Mouse (Mus musculus) midbrain, embryonic 13.5 days (tissue): ENCODE data around the gene Itpr2. TPM values are rescaled to one million over a fixed set of nuclear protein-coding genes. Genes with fewer than 3 reads are reported as not detected.

ENCODE experiments used
- ATAC-seq: fragments of 200-750 bp; cut with Nextera tagmentation; 2 replicates; pipeline ENCODE4 v1.8.0; 2017; ENCODE audit warnings: mild to moderate bottlenecking, moderate TSS enrichment, moderate library complexity
- H3K27ac ChIP-seq: fragments of 300-500 bp; sonication (generic); 2 replicates; pipeline ENCODE4 v1.5.1; 2015; ENCODE audit warnings: inconsistent platforms, mild to moderate bottlenecking, moderate library complexity
- H3K27me3 ChIP-seq: fragments of 300-500 bp; sonication (generic); 2 replicates; pipeline ENCODE4 v1.6.1; 2015; ENCODE audit warnings: mild to moderate bottlenecking, inconsistent platforms
- H3K36me3 ChIP-seq: fragments of 300-500 bp; sonication (generic); 2 replicates; pipeline ENCODE4 v1.6.1; 2015; ENCODE audit warnings: mild to moderate bottlenecking, inconsistent platforms
- H3K4me1 ChIP-seq: fragments of 300-500 bp; sonication (generic); replicated peaks from 2 replicates; pipeline ENCODE4 v1.6.1; 2015; ENCODE audit warnings: inconsistent platforms
- H3K4me2 ChIP-seq: fragments of 300-500 bp; sonication (generic); replicated peaks from 2 replicates; pipeline ENCODE4 v1.6.1; 2015; ENCODE audit warnings: moderate library complexity, mild to moderate bottlenecking, inconsistent platforms
- H3K4me3 ChIP-seq: fragments of 300-500 bp; sonication (generic); replicated peaks from 2 replicates; pipeline ENCODE4 v1.5.1; 2015; ENCODE audit warnings: mild to moderate bottlenecking, inconsistent platforms
- H3K9ac ChIP-seq: fragments of 300-500 bp; sonication (generic); replicated peaks from 2 replicates; pipeline ENCODE4 v1.6.1; 2015; ENCODE audit warnings: mild to moderate bottlenecking, inconsistent platforms
- H3K9me3 ChIP-seq: fragments of 300-500 bp; sonication (generic); 2 replicates; pipeline ENCODE4 v1.6.1; 2016; ENCODE audit warnings: mild to moderate bottlenecking, inconsistent platforms
- WGBS: fragments of 180-500 bp; shearing (Covaris S2); methylation state at CpG from one replicate; pipeline ENCODE4 v1.1.7; 2015; 5-methylcytosine and 5-hydroxymethylcytosine counted together
- polyA plus RNA-seq: library from polyadenylated mRNA; unstranded; fragments of >200 nt; fragmentation: Nextera tagmentation; extraction: Ambion mirVana; gene quantifications from 2 replicates; pipeline ENCODE4 v1.2.1, GENCODE M21; 2015

Itpr2 gene
- 4.3 and 4.5 TPM in 2 replicates for polyA plus RNA-seq

GRCm38 (mm10) chr6:146501866-146502804, at the start of gene Itpr2:
Gene Itpr2 (minus strand): TSS chr6:146502223.
- peaks cover 19% of the 10 kb centered on the region for H3K4me1 ChIP-seq

GRCm38 (mm10) chr6:146551326-146551725, 49.3 kb upstream of the Itpr2 start:
- H3K9ac ChIP-seq: no peak overlapping the region
- H3K4me3 ChIP-seq: no peak overlapping the region
- no peaks in the 10 kb centered on the region for H3K9me3 ChIP-seq
- H3K36me3 ChIP-seq: peaks cover 81% of the 10 kb centered on the region
- no peak overlapping the region for H3K4me2 ChIP-seq
- H3K27ac ChIP-seq: no peak overlapping the region
- no peaks in the 10 kb centered on the region for H3K27me3 ChIP-seq
- ATAC-seq: no peak
- no peaks in the 10 kb centered on the region for H3K4me1 ChIP-seq

More at GRCm38 (mm10) chr6:146501866-146502804, at the start of gene Itpr2:
- ATAC-seq: peak; percentile 92
- no peaks in the 10 kb centered on the region for H3K36me3 ChIP-seq
- H3K9ac ChIP-seq: peak within 1 kb of the TSS; percentile 64
- peak within 1 kb of the TSS; percentile 100 for H3K4me2 ChIP-seq
- under 1% methylated on average over 70 of the region's 70 CpGs for WGBS
- H3K27ac ChIP-seq: peak within 1 kb of the TSS; percentile 0; the same call in 1 of the 2 replicates
- H3K27me3 ChIP-seq: peaks cover 37% of the 10 kb centered on the region
- H3K9me3 ChIP-seq: no peaks in the 10 kb centered on the region
- H3K4me3 ChIP-seq: peak within 1 kb of the TSS; percentile 59

- ATAC-seq: no peak
- Histone ChIP-seq H3K4me2 (no peak overlapping the region), H3K36me3 (peaks cover 82% of the 10 kb centered on the region), H3K4me1 (no peaks in the 10 kb centered on the region), H3K4me3 (no peak overlapping the region), H3K9me3 (no peaks in the 10 kb centered on the region), H3K27ac (no peak overlapping the region), H3K27me3 (no peaks in the 10 kb centered on the region), H3K9ac (no peak overlapping the region)
- WGBS: 90% methylated on average over 2 of the region's 2 CpGs
Measured at GRCm38 (mm10) chr6:146550421-146550820, 48.4 kb upstream of the Itpr2 start.

- H3K4me3 ChIP-seq: no peak overlapping the region
- peaks cover 38% of the 10 kb centered on the region for H3K36me3 ChIP-seq
- no peak overlapping the region for H3K4me2 ChIP-seq
- 88% methylated on average over 4 of the region's 5 CpGs for WGBS
- no peaks in the 10 kb centered on the region for H3K27me3 ChIP-seq
- no peaks in the 10 kb centered on the region for H3K4me1 ChIP-seq
- no peak overlapping the region for H3K9ac ChIP-seq
- no peak for ATAC-seq
- H3K27ac ChIP-seq: no peak overlapping the region
- H3K9me3 ChIP-seq: no peaks in the 10 kb centered on the region
Measured at GRCm38 (mm10) chr6:146545289-146545865, 43.4 kb upstream of the Itpr2 start.

- no peaks in the 10 kb centered on the region for H3K27me3 ChIP-seq
- no peak overlapping the region for H3K4me2 ChIP-seq
- H3K36me3 ChIP-seq: peaks cover 32% of the 10 kb centered on the region
- H3K27ac ChIP-seq: no peak overlapping the region
- no peak overlapping the region for H3K4me3 ChIP-seq
- WGBS: 97% methylated on average over 1 of the region's 1 CpGs
- ATAC-seq: no peak
- H3K9me3 ChIP-seq: no peaks in the 10 kb centered on the region
- H3K4me1 ChIP-seq: no peaks in the 10 kb centered on the region
- H3K9ac ChIP-seq: no peak overlapping the region
Measured at GRCm38 (mm10) chr6:146544622-146545021, 42.6 kb upstream of the Itpr2 start.

- 80% methylated on average over 3 of the region's 3 CpGs for WGBS
- no peak overlapping the region for H3K4me3 ChIP-seq
- ATAC-seq: no peak
Measured at GRCm38 (mm10) chr6:146540386-146540785, 38.4 kb upstream of the Itpr2 start.

GRCm38 (mm10) chr6:146538661-146539060, 36.6 kb upstream of the Itpr2 start:
- no peak overlapping the region for H3K4me2 ChIP-seq
- ATAC-seq: no peak
- 68% methylated on average over 4 of the region's 4 CpGs for WGBS

More at GRCm38 (mm10) chr6:146540386-146540785, 38.4 kb upstream of the Itpr2 start:
- Histone ChIP-seq H3K36me3 (no peaks in the 10 kb centered on the region; the same call in 1 of the 2 replicates), H3K9me3 (no peaks in the 10 kb centered on the region), H3K27me3 (no peaks in the 10 kb centered on the region), H3K9ac (no peak overlapping the region), H3K4me2 (no peak overlapping the region), H3K27ac (no peak overlapping the region), H3K4me1 (no peaks in the 10 kb centered on the region)

GRCm38 (mm10) chr6:146538071-146538470, 36.0 kb upstream of the Itpr2 start:
- ATAC-seq: no peak
- H3K4me1 ChIP-seq: no peaks in the 10 kb centered on the region
- H3K4me2 ChIP-seq: no peak overlapping the region
- H3K27me3 ChIP-seq: no peaks in the 10 kb centered on the region
- H3K4me3 ChIP-seq: no peak overlapping the region
- H3K36me3 ChIP-seq: no peaks in the 10 kb centered on the region
- H3K27ac ChIP-seq: no peak overlapping the region
- H3K9ac ChIP-seq: no peak overlapping the region
- WGBS: 79% methylated on average over 2 of the region's 2 CpGs
- no peaks in the 10 kb centered on the region for H3K9me3 ChIP-seq

More at GRCm38 (mm10) chr6:146538661-146539060, 36.6 kb upstream of the Itpr2 start:
- H3K9ac ChIP-seq: no peak overlapping the region
- no peak overlapping the region for H3K27ac ChIP-seq
- no peaks in the 10 kb centered on the region for H3K9me3 ChIP-seq
- H3K36me3 ChIP-seq: no peaks in the 10 kb centered on the region
- no peaks in the 10 kb centered on the region for H3K27me3 ChIP-seq
- H3K4me1 ChIP-seq: no peaks in the 10 kb centered on the region
- no peak overlapping the region for H3K4me3 ChIP-seq

- no peak overlapping the region for H3K4me2 ChIP-seq
- 94% methylated on average over 4 of the region's 4 CpGs for WGBS
Measured at GRCm38 (mm10) chr6:146537111-146537510, 35.1 kb upstream of the Itpr2 start.

GRCm38 (mm10) chr6:146535501-146535900, 33.5 kb upstream of the Itpr2 start:
- Histone ChIP-seq H3K9me3 (no peaks in the 10 kb centered on the region), H3K9ac (no peak overlapping the region), H3K27ac (no peak overlapping the region), H3K4me3 (no peak overlapping the region), H3K4me1 (no peaks in the 10 kb centered on the region), H3K36me3 (no peaks in the 10 kb centered on the region), H3K4me2 (no peak overlapping the region), H3K27me3 (no peaks in the 10 kb centered on the region)
- 95% methylated on average over 5 of the region's 5 CpGs for WGBS
- no peak for ATAC-seq

More at GRCm38 (mm10) chr6:146537111-146537510, 35.1 kb upstream of the Itpr2 start:
- no peak overlapping the region for H3K27ac ChIP-seq
- H3K9me3 ChIP-seq: no peaks in the 10 kb centered on the region
- no peak overlapping the region for H3K9ac ChIP-seq
- H3K36me3 ChIP-seq: no peaks in the 10 kb centered on the region
- no peaks in the 10 kb centered on the region for H3K27me3 ChIP-seq
- H3K4me1 ChIP-seq: no peaks in the 10 kb centered on the region
- no peak for ATAC-seq
- H3K4me3 ChIP-seq: no peak overlapping the region

GRCm38 (mm10) chr6:146533146-146533545, 31.1 kb upstream of the Itpr2 start:
- Histone ChIP-seq H3K4me1 (no peaks in the 10 kb centered on the region), H3K4me3 (no peak overlapping the region), H3K27me3 (no peaks in the 10 kb centered on the region), H3K27ac (no peak overlapping the region), H3K9ac (no peak overlapping the region), H3K4me2 (no peak overlapping the region), H3K36me3 (no peaks in the 10 kb centered on the region), H3K9me3 (no peaks in the 10 kb centered on the region)
- ATAC-seq: no peak
- WGBS: 94% methylated on average over 4 of the region's 4 CpGs

- Histone ChIP-seq H3K9me3 (no peaks in the 10 kb centered on the region), H3K27me3 (no peaks in the 10 kb centered on the region), H3K36me3 (no peaks in the 10 kb centered on the region), H3K4me1 (no peaks in the 10 kb centered on the region), H3K9ac (no peak overlapping the region), H3K27ac (no peak overlapping the region), H3K4me2 (no peak overlapping the region), H3K4me3 (no peak overlapping the region)
- no peak for ATAC-seq
- 91% methylated on average over 5 of the region's 5 CpGs for WGBS
Measured at GRCm38 (mm10) chr6:146530769-146531168, 28.7 kb upstream of the Itpr2 start.
